Mouse (Mus musculus) thymus, adult 2 months (tissue): ENCODE data around the gene Rps2.

Source experiments
- CTCF ChIP-seq: fragments of 200-500 bp; IDR thresholded peaks from 2 replicates; pipeline ENCODE4 v1.5.1; 2012; ENCODE audit warnings: mild to moderate bottlenecking, control low read depth, low read length, moderate library complexity, borderline replicate concordance; ENCODE audit not compliant: control insufficient read depth, poor library complexity, insufficient read depth; ENCODE audit errors: extremely low read depth
- POLR2A ChIP-seq: fragments of 200-500 bp; IDR thresholded peaks from 2 replicates; pipeline ENCODE4 v1.6.1; 2012; ENCODE audit warnings: mild to moderate bottlenecking, low read length, control low read depth, moderate library complexity; ENCODE audit not compliant: control insufficient read depth, poor library complexity, insufficient read depth; ENCODE audit errors: extremely low read depth

DNA sequence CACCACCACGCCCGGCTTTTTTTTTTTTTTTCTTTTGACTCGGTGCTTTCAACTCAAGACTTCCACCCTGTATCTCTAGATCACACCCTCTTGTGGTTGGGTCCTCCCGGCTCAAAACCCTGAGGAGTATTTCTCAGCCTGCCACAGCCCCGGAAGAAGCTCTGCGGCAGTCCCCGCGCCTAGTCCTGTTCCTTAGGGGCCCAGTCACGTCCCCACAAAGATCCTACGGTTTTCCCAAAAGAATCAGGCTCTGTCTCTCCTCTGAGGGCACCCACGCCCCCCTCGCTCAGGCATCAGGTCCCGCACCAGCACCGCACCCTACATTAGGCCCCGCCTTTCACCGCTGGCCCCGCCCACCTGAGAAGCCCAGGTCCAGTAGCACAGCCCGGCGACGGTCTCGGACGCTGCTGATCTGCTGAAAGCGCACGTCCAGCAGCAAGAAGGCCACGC is 30.7 kb upstream of the Rps2 start:
- TF ChIP-seq CTCF (no peak), POLR2A (no peak)
